In the genomic region with DNA sequence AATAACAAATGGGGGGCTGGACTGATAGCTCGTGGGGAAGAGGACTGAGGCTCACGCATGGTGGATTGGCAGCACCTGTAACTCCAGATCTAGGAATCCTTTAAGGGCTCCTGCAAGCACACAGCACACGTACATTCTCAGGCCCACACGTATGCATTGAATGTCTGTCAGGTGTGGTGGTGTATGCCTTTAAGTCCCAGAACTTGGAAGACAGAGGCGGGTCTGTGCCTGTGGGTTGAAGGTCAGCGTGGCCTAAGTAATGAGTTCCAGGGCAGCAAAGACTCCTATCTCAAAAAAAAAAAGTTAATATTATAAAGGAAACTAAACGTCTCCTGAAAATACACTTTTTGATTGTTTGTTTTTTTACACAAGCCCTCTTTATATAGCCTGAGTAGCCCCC, we compare ENCODE assay signal across 15 mouse cellular contexts. TPM values are rescaled to one million over a fixed set of nuclear protein-coding genes. Genes with fewer than 3 reads are reported as not detected.
A peak's percentile ranks its signal among the peaks of the same experiment; 100 is the strongest.
DNase-seq lines count a peak whose midpoint lies in the region; ATAC-seq and TF ChIP-seq lines count a peak whose summit lies in the region.
"Had no signal": no experiment of that assay in that cellular context is flagged by ENCODE, and none has a peak within 500 bp of the region (broad histone marks: within the 10 kb centered on the region; RNA-seq: fewer than 3 reads in every experiment).

No protein-coding gene starts in this region.

- no peak for DNase-seq in hindbrain, embryonic 10.5 days (ENCODE audit: low spot score)
- no peak for DNase-seq in hindbrain, embryonic 11.5 days (ENCODE audit: low spot score)
- no peak for DNase-seq in right cerebral cortex, postnatal 25 days
- DNase-seq in lung, postnatal 4 days = no peak
- DNase-seq: adrenal gland, adult 2 months; heart, adult 2 months; kidney, postnatal 4 days; lung, adult 18-20 months; thymus, adult 2 months had no signal

- no peak overlapping the region for H3K9ac ChIP-seq in hindbrain, embryonic 11.5 days (ENCODE audit: low read depth, low read length)
- H3K9ac ChIP-seq in ES-Bruce4 (ENCODE audit: low read depth, poor library complexity, severe bottlenecking) = peak overlapping the region; percentile 60; the same call in 1 of the 2 replicates
- H3K9ac ChIP-seq in hindbrain, embryonic 16.5 days (ENCODE audit: low read depth, low read length) = no peak overlapping the region
- H3K9ac ChIP-seq in neural tube, embryonic 12.5 days = no peak overlapping the region

- H3K27me3 ChIP-seq in hindbrain, embryonic 10.5 days (ENCODE audit: insufficient read depth, poor library complexity, severe bottlenecking) = no peaks in the 10 kb centered on the region
- H3K27me3 ChIP-seq in hindbrain, embryonic 11.5 days (ENCODE audit: control insufficient read depth, insufficient read depth, low read length) = no peaks in the 10 kb centered on the region
- H3K27me3 ChIP-seq in ES-Bruce4 (ENCODE audit: control insufficient read depth, insufficient read depth, low read length, poor library complexity, severe bottlenecking) = no peaks in the 10 kb centered on the region
- H3K27me3 ChIP-seq in hindbrain, embryonic 16.5 days (replicated peaks; ENCODE audit: control insufficient read depth, insufficient read depth, low read length) = no peaks in the 10 kb centered on the region
- no peaks in the 10 kb centered on the region for H3K27me3 ChIP-seq in neural tube, embryonic 12.5 days (replicated peaks)
- H3K27me3 ChIP-seq: Patski had no signal

- H3K36me3 ChIP-seq in hindbrain, embryonic 10.5 days = peaks cover 27% of the 10 kb centered on the region
- peaks cover 3% of the 10 kb centered on the region; the same call in 1 of the 2 replicates for H3K36me3 ChIP-seq in hindbrain, embryonic 11.5 days (ENCODE audit: control insufficient read depth, insufficient read depth, low read length)
- H3K36me3 ChIP-seq in ES-Bruce4 (ENCODE audit: control insufficient read depth, insufficient read depth, low read length, poor library complexity, severe bottlenecking) = no peaks in the 10 kb centered on the region
- no peaks in the 10 kb centered on the region for H3K36me3 ChIP-seq in hindbrain, embryonic 16.5 days (ENCODE audit: control insufficient read depth, insufficient read depth, low read length)
- peaks cover 8% of the 10 kb centered on the region; the same call in 1 of the 2 replicates for H3K36me3 ChIP-seq in neural tube, embryonic 12.5 days

- no peak for TF ChIP-seq POLR2A in ES-Bruce4 (IDR thresholded peaks at IDR 0.05; ENCODE audit: insufficient read depth, low read length)

- WGBS in hindbrain, embryonic 10.5 days = 84% methylated on average over 7 of the region's 7 CpGs
- WGBS in hindbrain, embryonic 11.5 days = 84% methylated on average over 7 of the region's 7 CpGs
- 83% methylated on average over 7 of the region's 7 CpGs for WGBS in hindbrain, embryonic 16.5 days
- WGBS in neural tube, embryonic 12.5 days = 82% methylated on average over 7 of the region's 7 CpGs

- peaks cover 27% of the 10 kb centered on the region for H3K4me1 ChIP-seq in hindbrain, embryonic 10.5 days (replicated peaks)
- H3K4me1 ChIP-seq in hindbrain, embryonic 11.5 days (replicated peaks; ENCODE audit: control insufficient read depth, insufficient read depth, low read length) = peaks cover 4% of the 10 kb centered on the region
- H3K4me1 ChIP-seq in ES-Bruce4 (ENCODE audit: control insufficient read depth, insufficient read depth, low read length) = peaks cover 5% of the 10 kb centered on the region
- peaks cover 21% of the 10 kb centered on the region for H3K4me1 ChIP-seq in hindbrain, embryonic 16.5 days (ENCODE audit: control insufficient read depth, insufficient read depth, low read depth, low read length)
- peaks cover 17% of the 10 kb centered on the region for H3K4me1 ChIP-seq in neural tube, embryonic 12.5 days

- H3K9me3 ChIP-seq in hindbrain, embryonic 10.5 days = no peaks in the 10 kb centered on the region
- H3K9me3 ChIP-seq in hindbrain, embryonic 11.5 days (ENCODE audit: control insufficient read depth, low read length) = no peaks in the 10 kb centered on the region
- no peaks in the 10 kb centered on the region for H3K9me3 ChIP-seq in ES-Bruce4 (replicated peaks; ENCODE audit: control insufficient read depth, insufficient read depth, low read length, poor library complexity, severe bottlenecking)
- no peaks in the 10 kb centered on the region for H3K9me3 ChIP-seq in hindbrain, embryonic 16.5 days (ENCODE audit: control insufficient read depth, low read length)
- no peaks in the 10 kb centered on the region for H3K9me3 ChIP-seq in neural tube, embryonic 12.5 days

- H3K27ac ChIP-seq in hindbrain, embryonic 10.5 days = no peak overlapping the region
- H3K27ac ChIP-seq in hindbrain, embryonic 11.5 days (ENCODE audit: low read depth, low read length) = no peak overlapping the region
- H3K27ac ChIP-seq in ES-Bruce4 (ENCODE audit: insufficient read depth, low read length) = no peak overlapping the region
- H3K27ac ChIP-seq in hindbrain, embryonic 16.5 days (ENCODE audit: low read depth, low read length) = no peak overlapping the region
- H3K27ac ChIP-seq in neural tube, embryonic 12.5 days = no peak overlapping the region
- H3K27ac ChIP-seq: heart, adult 2 months had no signal

- ATAC-seq in hindbrain, embryonic 11.5 days (ENCODE audit: low FRiP score) = no peak
- ATAC-seq in hindbrain, embryonic 16.5 days = no peak
- ATAC-seq in neural tube, embryonic 12.5 days (ENCODE audit: low FRiP score, low read depth) = no peak
- ATAC-seq: CD4-positive, CD25-positive, alpha-beta regulatory T cell, adult 4 months; Patski had no signal

- H3K4me2 ChIP-seq in hindbrain, embryonic 11.5 days (replicated peaks; ENCODE audit: low read depth, low read length) = no peak overlapping the region
- peak overlapping the region; percentile 72 for H3K4me2 ChIP-seq in hindbrain, embryonic 16.5 days (ENCODE audit: low read length)
- H3K4me2 ChIP-seq in neural tube, embryonic 12.5 days (replicated peaks) = peak overlapping the region; percentile 77; the same call in 1 of the 2 replicates

- TF ChIP-seq EP300 in ES-Bruce4 (IDR thresholded peaks at IDR 0.05; ENCODE audit: insufficient read depth, low read depth, low read length) = no peak

- peak overlapping the region; percentile 85; the same call in 1 of the 2 replicates for H3K4me3 ChIP-seq in hindbrain, embryonic 10.5 days
- no peak overlapping the region for H3K4me3 ChIP-seq in hindbrain, embryonic 11.5 days (ENCODE audit: low read depth, low read length)
- no peak overlapping the region for H3K4me3 ChIP-seq in ES-Bruce4 (ENCODE audit: low read depth, low read length)
- no peak overlapping the region for H3K4me3 ChIP-seq in hindbrain, embryonic 16.5 days (ENCODE audit: low read length)
- H3K4me3 ChIP-seq in neural tube, embryonic 12.5 days = no peak overlapping the region
- H3K4me3 ChIP-seq: heart, adult 2 months had no signal

- TF ChIP-seq CTCF in ES-Bruce4 (IDR thresholded peaks at IDR 0.05; ENCODE audit: low read depth, low read length) = no peak

RNA-seq across cellular contexts. Expression of a gene that starts 1.7 kb away (rescaled TPM):
- 9.3 and 12.4 TPM in 2 replicates for polyA plus RNA-seq in hindbrain, embryonic 10.5 days (2016; fragmentation: Nextera tagmentation; extraction: Ambion mirVana)
- polyA plus RNA-seq in hindbrain, embryonic 11.5 days (2014; fragmentation: Nextera tagmentation; extraction: Ambion mirVana) = 13.3 and 13.7 TPM in 2 replicates
- 10.7 and 12.1 TPM in 2 replicates for polyA plus RNA-seq in ES-Bruce4 (2011; ENCODE audit: insufficient read depth, insufficient read length, low read depth, missing spikeins)
- 16.4 and 17.1 TPM in 2 replicates for polyA plus RNA-seq in hindbrain, embryonic 16.5 days (2015; fragmentation: Nextera tagmentation; extraction: Ambion mirVana)
- 11.8 and 14.1 TPM in 2 replicates for polyA plus RNA-seq in neural tube, embryonic 12.5 days (2016; fragmentation: Nextera tagmentation; extraction: Ambion mirVana)

RNA-seq across cellular contexts. Expression of a gene that starts 1.9 kb away (rescaled TPM):
- polyA plus RNA-seq in hindbrain, embryonic 10.5 days (2016; fragmentation: Nextera tagmentation; extraction: Ambion mirVana) = 16.5 and 17.7 TPM in 2 replicates
- polyA plus RNA-seq in hindbrain, embryonic 11.5 days (2014; fragmentation: Nextera tagmentation; extraction: Ambion mirVana) = 11.9 and 12.8 TPM in 2 replicates
- 15.0 and 15.7 TPM in 2 replicates for polyA plus RNA-seq in ES-Bruce4 (2011; ENCODE audit: insufficient read depth, insufficient read length, low read depth, missing spikeins)
- polyA plus RNA-seq in hindbrain, embryonic 16.5 days (2015; fragmentation: Nextera tagmentation; extraction: Ambion mirVana) = 22.2 TPM in 2 replicates
- 15.9 and 19.6 TPM in 2 replicates for polyA plus RNA-seq in neural tube, embryonic 12.5 days (2016; fragmentation: Nextera tagmentation; extraction: Ambion mirVana)

RNA-seq across cellular contexts. Expression of a gene that starts 15.9 kb away (rescaled TPM):
- 25.1 and 27.5 TPM in 2 replicates for polyA plus RNA-seq in hindbrain, embryonic 10.5 days (2016; fragmentation: Nextera tagmentation; extraction: Ambion mirVana)
- polyA plus RNA-seq in hindbrain, embryonic 11.5 days (2014; fragmentation: Nextera tagmentation; extraction: Ambion mirVana) = 22.9 and 23.0 TPM in 2 replicates
- 39.5 and 50.0 TPM in 2 replicates for polyA plus RNA-seq in ES-Bruce4 (2011; ENCODE audit: insufficient read depth, insufficient read length, low read depth, missing spikeins)
- 26.1 and 32.7 TPM in 2 replicates for polyA plus RNA-seq in hindbrain, embryonic 16.5 days (2015; fragmentation: Nextera tagmentation; extraction: Ambion mirVana)
- 22.8 and 23.7 TPM in 2 replicates for polyA plus RNA-seq in neural tube, embryonic 12.5 days (2016; fragmentation: Nextera tagmentation; extraction: Ambion mirVana)

RNA-seq across cellular contexts. Expression of a gene that starts 21.0 kb away (rescaled TPM):
- polyA plus RNA-seq in hindbrain, embryonic 10.5 days (2016; fragmentation: Nextera tagmentation; extraction: Ambion mirVana) = 10.8 and 13.7 TPM in 2 replicates
- polyA plus RNA-seq in hindbrain, embryonic 11.5 days (2014; fragmentation: Nextera tagmentation; extraction: Ambion mirVana) = 8.6 and 11.6 TPM in 2 replicates
- 10.7 and 11.2 TPM in 2 replicates for polyA plus RNA-seq in ES-Bruce4 (2011; ENCODE audit: insufficient read depth, insufficient read length, low read depth, missing spikeins)
- 45.3 and 47.5 TPM in 2 replicates for polyA plus RNA-seq in hindbrain, embryonic 16.5 days (2015; fragmentation: Nextera tagmentation; extraction: Ambion mirVana)
- polyA plus RNA-seq in neural tube, embryonic 12.5 days (2016; fragmentation: Nextera tagmentation; extraction: Ambion mirVana) = 14.2 and 15.6 TPM in 2 replicates

RNA-seq across cellular contexts. Expression of a gene that starts 21.7 kb away (rescaled TPM):
- not detected in 2 replicates for polyA plus RNA-seq in hindbrain, embryonic 10.5 days (2016; fragmentation: Nextera tagmentation; extraction: Ambion mirVana)
- not detected in 2 replicates for polyA plus RNA-seq in hindbrain, embryonic 11.5 days (2014; fragmentation: Nextera tagmentation; extraction: Ambion mirVana)
- polyA plus RNA-seq in ES-Bruce4 (2011; ENCODE audit: insufficient read depth, insufficient read length, low read depth, missing spikeins) = not detected in 2 replicates
- not detected in 2 replicates for polyA plus RNA-seq in hindbrain, embryonic 16.5 days (2015; fragmentation: Nextera tagmentation; extraction: Ambion mirVana)
- not detected in 2 replicates for polyA plus RNA-seq in neural tube, embryonic 12.5 days (2016; fragmentation: Nextera tagmentation; extraction: Ambion mirVana)
- polyA plus RNA-seq: adrenal gland, adult 2 months; CD4-positive, CD25-positive, alpha-beta regulatory T cell, adult 4 months; frontal cortex, adult 2 months had no signal
